Mouse (Mus musculus): ENCODE measurements around the gene 4933411K16Rik.
"Not testable (repeated sequence)": the region's sequence is repeated elsewhere in the genome, so short reads cannot be mapped to it uniquely, and the experiment has no call there.

Gene 4933411K16Rik

DNA sequence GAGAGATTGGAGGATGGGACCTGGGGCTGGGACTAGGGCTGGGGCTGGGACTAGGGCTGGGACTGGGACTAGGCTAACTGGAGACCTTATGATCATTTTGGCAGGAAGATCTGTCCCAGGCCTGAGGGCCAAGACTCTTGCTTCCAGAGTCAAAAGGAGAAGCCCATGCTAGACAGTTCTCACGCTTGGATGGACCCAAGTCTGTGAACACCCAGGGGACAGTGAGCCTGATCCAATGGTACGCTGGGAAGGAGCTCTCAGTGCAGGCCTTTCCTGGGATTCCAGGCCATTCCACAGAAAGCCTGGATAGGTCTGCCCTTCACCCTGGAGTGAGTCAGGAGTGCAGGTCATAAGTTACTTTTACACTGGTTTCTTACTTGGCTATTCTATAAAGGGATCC lies 23.0 kb downstream of the 4933411K16Rik start:
- in situ Hi-C loops (cut with MboI, MseI): loop anchor here in 1 of 2 experiments (10.0 kb wide), 1 partner anchor 470 kb away; no protein-coding TSS in a partner anchor

DNA sequence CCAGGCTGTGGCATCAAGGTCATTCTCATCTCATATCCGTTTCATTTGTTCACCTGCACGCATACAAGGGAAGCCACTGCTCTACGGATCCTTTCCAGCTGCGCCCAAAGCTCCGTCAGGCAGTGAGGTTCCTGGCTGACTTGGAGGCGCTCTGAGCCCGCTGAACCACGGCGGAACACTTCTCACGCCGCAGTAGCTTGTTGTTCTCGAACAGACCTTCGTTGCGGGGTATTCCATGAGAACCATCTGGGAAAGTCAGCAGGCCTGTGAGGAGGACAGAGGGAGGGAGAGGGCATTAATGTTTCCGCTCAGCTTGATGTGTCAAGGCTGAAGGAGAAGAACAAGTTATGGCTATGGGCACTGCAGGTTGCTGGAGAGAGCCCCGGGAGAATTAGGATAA lies 23.9 kb downstream of the 4933411K16Rik start:
- in situ Hi-C loops (cut with MboI, MseI): loop anchor here in 1 of 2 experiments (10.0 kb wide), 1 partner anchor 471 kb away; no protein-coding TSS in a partner anchor

DNA sequence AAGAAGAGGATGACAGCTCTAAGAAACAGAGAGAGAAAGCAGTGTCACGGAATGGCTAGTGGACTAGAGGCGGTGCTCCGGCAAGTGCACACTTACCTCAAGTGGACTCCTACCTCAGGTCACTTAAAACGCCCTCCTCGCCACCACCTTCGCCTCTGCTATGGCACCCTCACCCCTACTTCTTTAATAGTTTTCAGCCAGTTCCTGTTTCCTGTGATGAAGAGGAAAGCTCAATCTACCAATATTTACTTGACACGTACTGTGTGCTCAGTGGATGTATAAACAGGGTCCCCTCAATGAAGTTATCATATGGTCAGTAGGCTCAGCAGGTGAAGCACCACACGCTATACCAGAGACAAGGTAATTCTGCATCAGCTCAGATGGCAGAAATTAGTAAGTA lies 26.5 kb downstream of the 4933411K16Rik start:
- in situ Hi-C loops (cut with MboI, MseI): loop anchor here in 1 of 2 experiments (10.0 kb wide), 1 partner anchor 474 kb away; no protein-coding TSS in a partner anchor

DNA sequence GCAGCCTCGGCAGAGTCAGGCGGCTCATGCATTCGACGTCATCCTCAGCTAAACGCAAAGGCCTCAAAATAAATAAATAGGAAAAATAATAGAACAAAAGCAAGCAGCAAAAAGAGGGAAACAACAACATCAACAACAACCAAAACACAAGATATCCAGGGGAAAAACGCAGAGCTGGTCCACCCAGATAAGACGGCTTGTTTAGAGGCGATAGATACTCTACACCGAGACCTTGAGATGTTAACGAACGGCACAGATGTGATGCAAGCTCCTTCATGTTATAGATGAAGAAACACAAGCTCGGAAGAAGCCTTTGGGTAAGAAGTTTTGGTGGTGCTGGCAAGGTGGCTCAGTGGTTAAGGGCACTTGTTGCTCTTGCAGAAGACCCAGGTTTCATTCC lies 27.0 kb downstream of the 4933411K16Rik start:
- in situ Hi-C loops (cut with MboI, MseI): loop anchor here in 1 of 2 experiments (10.0 kb wide), 1 partner anchor 474 kb away; no protein-coding TSS in a partner anchor

DNA sequence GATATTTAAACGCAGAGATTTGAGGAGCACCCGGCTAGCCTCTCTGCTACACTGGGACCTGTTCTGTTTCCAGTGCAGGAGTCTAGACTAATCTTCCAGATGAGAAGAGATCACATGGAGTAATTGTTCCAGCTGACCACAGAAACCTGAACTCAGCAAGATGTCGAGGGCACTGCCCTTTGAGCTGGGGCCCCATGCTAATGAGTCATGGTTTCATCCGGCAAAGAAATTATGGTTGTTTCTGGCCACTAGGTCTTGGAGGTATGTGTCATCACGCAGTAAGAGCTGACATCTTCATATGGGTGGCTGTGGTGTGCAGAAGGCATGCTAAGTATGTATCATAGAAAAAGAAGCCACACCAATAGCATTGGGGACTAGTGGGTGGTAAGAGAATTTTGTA lies 27.9 kb downstream of the 4933411K16Rik start:
- in situ Hi-C loops (cut with MboI, MseI): loop anchor here in 1 of 2 experiments (10.0 kb wide), 1 partner anchor 475 kb away; no protein-coding TSS in a partner anchor

DNA sequence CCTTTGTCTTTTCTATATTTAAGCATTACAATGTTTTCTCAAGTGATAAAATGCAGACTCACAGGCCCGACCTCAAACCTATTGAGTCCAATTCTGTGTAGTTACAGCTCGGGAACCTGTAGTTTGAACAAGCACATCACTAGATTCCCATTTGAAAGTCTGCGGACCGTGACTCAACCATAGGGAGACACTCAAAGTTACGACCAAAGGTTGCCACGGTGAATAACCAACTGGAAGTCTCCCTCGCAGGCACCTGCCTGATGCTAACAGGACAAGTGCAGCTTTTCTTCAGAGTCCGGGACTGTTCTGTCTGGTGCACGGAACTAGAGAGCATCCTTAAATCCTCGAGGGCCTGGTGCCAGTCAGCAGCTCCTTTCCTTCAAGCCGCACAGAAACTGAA lies 28.4 kb downstream of the 4933411K16Rik start:
- in situ Hi-C loops (cut with MboI, MseI): no loop called here

DNA sequence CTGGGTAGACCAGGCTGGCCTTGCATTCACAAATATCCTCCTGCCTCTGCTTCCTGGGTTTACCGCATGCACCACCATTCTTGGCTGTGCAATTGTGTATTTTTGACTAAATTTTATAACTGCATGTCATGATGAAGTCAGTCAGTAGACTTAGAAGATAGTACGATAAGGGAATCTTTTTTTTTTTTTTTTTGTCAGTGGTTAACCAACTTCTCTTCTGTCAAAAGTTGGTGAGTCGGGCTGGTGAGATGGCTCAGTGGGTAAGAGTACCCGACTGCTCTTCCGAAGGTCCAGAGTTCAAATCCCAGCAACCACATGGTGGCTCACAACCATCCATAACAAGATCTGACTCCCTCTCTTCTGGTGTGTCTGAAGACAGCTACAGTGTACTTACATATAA lies 29.6 kb downstream of the 4933411K16Rik start:
- in situ Hi-C loops (cut with MboI, MseI): not testable (repeated sequence)

DNA sequence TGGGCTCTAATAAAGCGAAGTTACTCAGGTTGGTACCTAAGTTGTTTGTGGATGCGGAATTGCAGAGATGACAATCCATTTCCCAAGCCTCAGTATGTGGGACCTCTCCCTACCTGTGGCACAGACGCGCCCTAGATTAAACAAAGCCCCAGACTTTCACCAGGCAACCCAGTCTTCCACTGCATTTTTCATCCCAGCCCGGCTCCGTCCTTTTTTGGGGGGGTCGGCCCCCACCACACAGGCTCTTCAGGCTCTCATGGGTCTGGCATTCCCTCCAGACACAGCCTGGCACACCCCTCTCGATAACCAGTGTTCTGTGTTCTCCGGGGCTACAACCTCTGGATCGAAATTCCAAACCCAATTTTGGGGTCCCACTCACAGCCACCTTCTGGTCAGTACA lies 33.6 kb downstream of the 4933411K16Rik start:
- in situ Hi-C loops (cut with MboI, MseI): no loop called here

DNA sequence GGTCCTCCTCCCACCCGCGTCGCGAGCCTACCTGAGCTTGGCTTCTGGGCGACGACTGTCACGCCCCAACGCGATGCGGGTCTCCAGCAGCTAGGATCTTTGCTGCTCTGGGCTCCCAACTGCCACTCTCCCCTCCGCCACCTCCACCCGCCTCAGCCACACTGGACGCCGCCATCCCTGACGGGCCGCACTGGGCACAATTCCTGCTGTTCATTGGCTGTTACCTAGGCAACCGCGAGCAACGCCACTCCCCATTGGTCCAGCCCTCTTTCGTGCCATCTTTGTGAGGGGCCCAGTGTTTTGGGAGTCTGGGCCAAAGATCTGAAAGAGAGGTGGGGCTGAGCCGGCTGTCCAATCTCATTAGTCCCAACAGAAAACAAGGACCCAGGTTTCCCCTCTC lies 34.1 kb downstream of the 4933411K16Rik start, which contains the start of gene Morn4:
Gene Morn4 (minus strand): TSS at position 192 of the 400 bp plus-strand sequence.
- in situ Hi-C loops (cut with MboI, MseI): no loop called here

DNA sequence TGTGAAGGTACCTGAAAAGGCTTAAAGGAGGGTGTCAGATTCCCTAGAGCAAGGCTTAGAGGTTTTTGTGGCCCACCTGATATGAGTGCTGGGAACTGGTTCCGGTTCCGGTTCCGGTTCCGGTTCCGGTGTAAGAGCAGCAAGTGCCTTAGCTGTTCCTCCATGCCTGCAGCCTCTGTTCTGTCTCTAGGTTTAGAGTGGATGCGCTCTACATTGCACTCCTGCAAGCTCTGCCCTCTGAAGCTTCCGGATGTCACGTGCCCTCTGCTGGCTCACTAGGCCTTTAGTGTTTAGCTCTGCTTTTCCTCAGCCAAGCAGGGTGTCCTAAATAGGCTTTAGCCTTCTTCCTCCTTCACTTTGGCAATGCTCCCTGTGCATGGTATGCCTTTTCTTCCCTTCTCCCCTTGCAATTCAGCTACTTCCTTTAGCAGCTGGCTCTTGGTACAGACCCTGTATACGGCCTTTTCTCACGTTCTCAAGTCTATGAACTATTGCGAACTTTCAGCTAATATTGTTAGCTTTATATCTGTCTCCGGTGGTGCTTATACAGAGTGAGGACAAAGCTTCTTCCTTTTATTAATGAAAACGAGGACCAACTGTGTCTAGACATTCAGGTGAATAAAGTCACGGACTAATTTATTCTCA lies 37.2 kb downstream of the 4933411K16Rik start:
- in situ Hi-C loops (cut with MboI, MseI): no loop called here

DNA sequence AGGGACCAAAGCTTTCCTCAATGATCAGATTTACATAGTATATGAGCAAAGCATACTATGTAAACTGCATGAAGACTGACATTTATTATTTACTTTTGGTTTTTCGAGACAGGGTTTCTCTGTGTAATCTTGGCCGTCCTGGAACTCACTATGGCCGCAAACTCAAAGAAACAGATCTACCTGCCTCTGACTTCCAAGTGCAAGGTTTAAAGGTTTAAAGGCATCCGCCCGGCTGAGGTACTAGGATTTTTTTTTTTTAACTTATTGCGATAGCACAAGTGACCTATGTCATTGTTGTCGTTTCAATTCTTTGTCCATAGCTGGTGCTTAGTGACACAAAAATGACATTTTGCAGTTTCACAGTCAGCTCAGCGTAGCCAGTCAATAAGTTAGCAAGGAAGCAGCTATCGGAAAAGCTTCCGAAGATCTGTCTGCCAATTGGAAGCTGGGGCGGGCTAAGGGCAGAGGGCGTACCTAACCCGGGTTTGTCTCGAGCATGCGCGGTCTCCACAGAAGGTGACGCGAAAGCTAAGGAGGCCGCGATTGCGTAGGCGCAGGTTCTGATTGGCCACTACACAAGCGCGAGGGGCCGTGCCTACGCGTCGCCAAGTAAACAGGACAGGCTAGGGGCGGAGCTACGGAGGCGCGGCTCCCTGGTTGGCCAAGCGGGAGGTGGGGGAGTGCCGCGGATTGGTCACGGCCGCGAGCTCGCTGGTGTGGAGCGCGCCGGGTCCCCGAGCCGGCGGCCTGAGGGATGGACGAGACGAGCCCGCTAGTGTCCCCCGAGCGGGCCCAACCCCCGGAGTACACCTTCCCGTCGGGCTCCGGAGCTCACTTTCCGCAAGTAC lies 37.9 kb downstream of the 4933411K16Rik start, which contains the start of gene Pi4k2a:
Gene Pi4k2a (plus strand): TSS at position 723 of the 848 bp plus-strand sequence.
- in situ Hi-C loops (cut with MboI, MseI): loop anchor here in 1 of 2 experiments (10.0 kb wide), 1 partner anchor 75 kb away; the partner anchor contains the start of gene Zfyve27

DNA sequence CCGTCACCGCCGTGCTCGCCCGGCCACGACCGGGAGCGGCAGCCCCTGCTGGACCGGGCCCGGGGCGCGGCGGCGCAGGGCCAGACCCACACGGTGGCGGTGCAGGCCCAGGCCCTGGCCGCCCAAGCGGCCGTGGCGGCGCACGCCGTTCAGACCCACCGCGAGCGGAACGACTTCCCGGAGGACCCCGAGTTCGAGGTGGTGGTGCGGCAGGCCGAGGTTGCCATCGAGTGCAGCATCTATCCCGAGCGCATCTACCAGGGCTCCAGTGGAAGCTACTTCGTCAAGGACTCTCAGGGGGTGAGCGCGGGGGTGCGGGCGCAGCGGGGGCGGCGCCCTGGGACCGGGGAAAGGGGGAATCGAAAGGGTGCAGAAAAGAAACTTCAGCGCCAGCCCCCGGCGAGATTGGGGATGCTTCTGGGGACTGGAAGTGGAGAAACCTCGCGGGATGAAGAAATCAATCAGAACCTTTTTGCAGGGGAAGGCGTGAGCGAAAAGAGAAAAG lies 38.6 kb downstream of the 4933411K16Rik start:
- in situ Hi-C loops (cut with MboI, MseI): loop anchor here in 1 of 2 experiments (10.0 kb wide), 1 partner anchor 74 kb away; the partner anchor contains the start of gene Zfyve27

DNA sequence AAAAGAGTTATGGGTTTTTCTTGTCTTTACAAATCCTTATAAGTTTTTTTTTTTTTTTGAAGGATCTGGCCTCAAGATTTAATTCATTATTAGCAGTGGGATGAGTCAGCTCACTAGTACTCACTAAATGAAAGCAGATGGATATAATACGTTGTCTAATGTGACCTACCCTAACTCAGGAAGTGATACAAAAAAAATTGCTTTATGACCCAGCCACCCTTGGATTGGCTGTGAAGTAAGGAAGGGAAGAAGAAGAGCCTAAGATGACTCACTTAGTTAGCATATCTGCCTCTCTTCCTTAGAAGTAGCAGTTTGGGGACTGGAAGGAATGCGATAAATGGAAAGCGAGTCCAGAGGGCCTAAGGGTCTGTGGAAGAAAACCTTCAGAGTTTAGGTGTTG lies 47.4 kb downstream of the 4933411K16Rik start:
- in situ Hi-C loops (cut with MboI, MseI): loop anchor here in 1 of 2 experiments (10.0 kb wide), 1 partner anchor 65 kb away; the partner anchor contains the start of gene Zfyve27

Data from T-helper 17 cell (primary cell).